ENCODE assay signal across 25 mouse cellular contexts in the genomic region with DNA sequence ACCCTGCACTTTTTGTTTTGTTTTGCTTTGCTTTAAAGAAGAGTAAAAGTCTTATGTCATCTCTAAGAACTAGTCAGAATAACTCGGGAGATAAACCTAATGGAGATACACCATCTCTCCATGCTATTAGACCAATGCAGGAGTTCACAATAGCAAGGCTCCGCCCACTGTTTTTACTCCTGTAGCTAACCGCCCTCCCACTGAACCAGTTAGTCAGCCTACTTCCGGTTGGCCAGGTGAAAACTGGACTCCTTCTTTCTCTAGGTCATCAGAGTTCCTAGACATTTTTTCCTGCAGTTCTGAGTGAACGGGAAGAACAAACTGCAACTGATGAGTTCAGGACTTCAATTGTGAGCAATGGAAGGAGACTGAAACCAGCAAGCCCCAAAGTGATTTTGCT.
DNase-seq lines count a peak whose midpoint lies in the region; ATAC-seq and TF ChIP-seq lines count a peak whose summit lies in the region.
"Had no signal": no experiment of that assay in that cellular context is flagged by ENCODE, and none has a peak within 500 bp of the region (broad histone marks: within the 10 kb centered on the region; RNA-seq: fewer than 3 reads in every experiment).

No protein-coding gene starts in this region.

- no peaks in the 10 kb centered on the region for H3K27me3 ChIP-seq in E14TG2a.4 (ENCODE audit: insufficient read depth, low read length)
- no peaks in the 10 kb centered on the region for H3K27me3 ChIP-seq in neural tube, embryonic 15.5 days (replicated peaks)
- H3K27me3 ChIP-seq: CH12.LX; embryonic facial prominence, embryonic 12.5 days; forebrain, embryonic 13.5 days; forebrain, embryonic 15.5 days; Patski had no signal

- TF ChIP-seq CTCF in E14TG2a.4 (conservative IDR thresholded peaks at IDR 0.05; ENCODE audit: low read length): no peak

- peak overlapping the region; percentile 60 for H3K4me3 ChIP-seq in E14TG2a.4 (replicated peaks; ENCODE audit: low read length)
- no peak overlapping the region for H3K4me3 ChIP-seq in neural tube, embryonic 15.5 days (replicated peaks)
- H3K4me3 ChIP-seq: embryonic facial prominence, embryonic 10.5 days; embryonic facial prominence, embryonic 12.5 days; forebrain, embryonic 13.5 days; forebrain, embryonic 15.5 days had no signal

- H3K9ac ChIP-seq in neural tube, embryonic 15.5 days (replicated peaks): no peak overlapping the region
- H3K9ac ChIP-seq: embryonic facial prominence, embryonic 12.5 days; forebrain, embryonic 13.5 days; forebrain, embryonic 15.5 days; forebrain, postnatal 0 days had no signal

- 81% methylated on average over 5 of the region's 5 CpGs for WGBS in neural tube, embryonic 15.5 days

- H3K4me1 ChIP-seq in E14TG2a.4 (replicated peaks; ENCODE audit: low read depth, low read length): peaks cover 84% of the 10 kb centered on the region
- H3K4me1 ChIP-seq in neural tube, embryonic 15.5 days: no peaks in the 10 kb centered on the region
- H3K4me1 ChIP-seq: forebrain, embryonic 13.5 days had no signal

- peaks cover 6% of the 10 kb centered on the region; the same call in 1 of the 2 replicates for H3K36me3 ChIP-seq in E14TG2a.4 (ENCODE audit: insufficient read depth, low read length)
- no peaks in the 10 kb centered on the region for H3K36me3 ChIP-seq in neural tube, embryonic 15.5 days
- H3K36me3 ChIP-seq: embryonic facial prominence, embryonic 10.5 days; embryonic facial prominence, embryonic 12.5 days; forebrain, embryonic 15.5 days; G1E had no signal

- intact Hi-C loops in heart, postnatal 10 days (cut with DNase I): no loop called here

- no peak overlapping the region for H3K4me2 ChIP-seq in neural tube, embryonic 15.5 days
- H3K4me2 ChIP-seq: embryonic facial prominence, embryonic 12.5 days; forebrain, embryonic 13.5 days; forebrain, embryonic 15.5 days had no signal

- DNase-seq in ES-CJ7 (ENCODE audit: low read depth, low spot score) (peak; percentile 85), R1 (ENCODE audit: low read depth, low spot score) (peak; percentile 86)
- DNase-seq in heart, postnatal 10 days: no peak
- no peak for DNase-seq in heart, adult 11 months
- DNase-seq: adrenal gland, adult 8-10 months; adrenal gland, postnatal 14 days; adrenal gland, postnatal 36 days; B cell, adult 2 months; cerebellum, adult 11-12 months; cerebellum, adult 2 months; cerebellum, adult 9-10 months; cerebellum, postnatal 10 days; cerebellum, postnatal 25 days; forebrain, postnatal 0 days had no signal

- no peak overlapping the region for H3K27ac ChIP-seq in neural tube, embryonic 15.5 days (replicated peaks)
- H3K27ac ChIP-seq: embryonic facial prominence, embryonic 10.5 days; embryonic facial prominence, embryonic 12.5 days; forebrain, embryonic 13.5 days; forebrain, embryonic 15.5 days had no signal

- H3K9me3 ChIP-seq in E14TG2a.4 (ENCODE audit: low read length): no peaks in the 10 kb centered on the region
- H3K9me3 ChIP-seq in neural tube, embryonic 15.5 days (replicated peaks): no peaks in the 10 kb centered on the region
- H3K9me3 ChIP-seq: embryonic facial prominence, embryonic 10.5 days; embryonic facial prominence, embryonic 12.5 days; forebrain, embryonic 13.5 days; forebrain, embryonic 15.5 days; G1E had no signal

- ATAC-seq in neural tube, embryonic 15.5 days (ENCODE audit: low FRiP score): no peak
- ATAC-seq: activated CD4-positive, CD25-positive, alpha-beta regulatory T cell, adult 4 months; CD4-positive, CD25-positive, alpha-beta regulatory T cell, adult 4 months; forebrain, embryonic 13.5 days; forebrain, embryonic 15.5 days; forebrain, postnatal 0 days; Patski had no signal

Comparison
In these comparisons a context has a peak if more than half of its experiments do, and no peak if none do; other contexts are left out.
1. DNase-seq: peak in ES-CJ7 (single experiment) and R1 (single experiment); none in heart, postnatal 10 days (0 of 2) and heart, adult 11 months (single experiment).